Mouse (Mus musculus): Measurements from ENCODE around the gene Sord.

GRCm38 (mm10) chr2:122247786-122248185 is 13.2 kb downstream of the Sord start:
- TF ChIP-seq CTCF (conservative IDR thresholded peaks at IDR 0.05; ENCODE audit: insufficient read depth, insufficient read length, low read depth, low read length) (no peak), POLR2A (IDR thresholded peaks at IDR 0.05; ENCODE audit: low read depth, low read length) (no peak)

Measured in kidney, adult 2 months (tissue).